Mouse (Mus musculus) megakaryocyte, embryonic 14.5 days (primary cell): ENCODE results near the gene Slc22a20. TPM values are rescaled to one million over a fixed set of nuclear protein-coding genes. Genes with fewer than 3 reads are reported as not detected.

Source experiments
- H3K27me3 ChIP-seq: replicated peaks from 2 replicates; pipeline ENCODE3; 2012; ENCODE audit warnings: inconsistent platforms
- H3K36me3 ChIP-seq: replicated peaks from 2 replicates; pipeline ENCODE3; 2012; ENCODE audit warnings: low read length, inconsistent platforms, mixed read lengths
- H3K4me1 ChIP-seq: 2 replicates; pipeline ENCODE4 v1.6.1; 2012; ENCODE audit warnings: inconsistent platforms
- H3K4me3 ChIP-seq: replicated peaks from 2 replicates; pipeline ENCODE3; 2012; ENCODE audit warnings: moderate library complexity, mild to moderate bottlenecking, inconsistent platforms
- H3K9me3 ChIP-seq: 2 replicates; pipeline ENCODE4 v1.6.1; 2012; ENCODE audit warnings: inconsistent platforms
- FLI1 ChIP-seq: IDR thresholded peaks from 2 replicates; pipeline ENCODE4 v1.6.1; 2012; ENCODE audit warnings: low read length, inconsistent platforms, mixed read lengths
- GATA1 ChIP-seq: IDR thresholded peaks from 3 replicates; pipeline ENCODE4 v1.6.1; 2012; ENCODE audit warnings: mixed read lengths, low read length, inconsistent platforms, borderline replicate concordance
- polyA plus RNA-seq: library from polyadenylated mRNA; stranded (reverse); fragments of >175 nt; gene quantifications from 2 replicates; pipeline ENCODE4 v1.2.3, GENCODE M21; 2012; ENCODE audit warnings: low replicate concordance; ENCODE audit not compliant: insufficient read depth

Gene Slc22a20
- polyA plus RNA-seq, 1 experiment = not detected

DNA sequence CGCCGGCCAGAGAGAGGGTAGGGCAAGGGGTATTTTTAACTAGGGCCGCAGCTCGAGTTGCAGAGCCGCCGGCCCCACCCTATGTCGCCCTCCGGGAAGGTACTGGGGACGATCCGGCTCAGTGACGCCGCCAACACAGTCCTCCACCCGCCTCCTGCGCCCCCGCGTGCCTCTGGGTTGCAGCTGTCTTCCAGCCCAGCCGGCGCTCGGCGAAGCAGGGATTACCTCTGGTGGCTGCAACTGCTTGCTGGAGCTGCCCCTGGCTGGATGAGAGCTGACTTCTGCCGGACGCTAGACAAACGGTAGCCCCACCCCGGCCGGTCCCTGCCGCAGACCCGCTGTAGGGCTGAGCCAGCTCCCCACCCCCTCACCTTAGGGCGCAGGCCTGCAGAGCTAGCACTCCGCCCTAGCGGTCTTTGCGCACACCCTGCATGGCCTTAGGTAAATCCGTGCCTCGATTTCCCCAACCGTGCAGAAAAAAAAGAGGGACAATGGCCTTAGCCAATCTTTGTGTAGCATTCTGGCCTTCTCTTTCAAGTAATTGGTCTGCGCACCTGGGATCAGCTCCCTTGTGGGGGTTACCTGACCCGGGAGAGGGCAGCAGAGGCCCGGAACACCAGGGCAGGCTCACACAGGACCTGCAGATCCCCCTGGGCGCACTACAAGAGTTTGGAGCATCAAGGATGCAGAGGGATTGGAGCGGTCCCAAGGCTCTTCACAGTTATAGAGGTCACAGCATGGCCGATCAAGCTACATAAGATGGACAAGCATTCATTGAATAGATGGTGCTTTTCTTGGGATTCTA, 29.8 kb upstream of the Slc22a20 start, which contains the start of gene Capn1:
Gene Capn1 (minus strand): TSS at position 387 of the 805 bp plus-strand sequence.
- peak within 1 kb of the TSS; percentile 94 for H3K4me3 ChIP-seq
- no peaks in the 10 kb centered on the region for H3K27me3 ChIP-seq
- peaks cover 74% of the 10 kb centered on the region for H3K4me1 ChIP-seq
- H3K9me3 ChIP-seq = no peaks in the 10 kb centered on the region
- H3K36me3 ChIP-seq = peaks cover 33% of the 10 kb centered on the region
- TF ChIP-seq FLI1 = no peak
- TF ChIP-seq GATA1 = no peak

DNA sequence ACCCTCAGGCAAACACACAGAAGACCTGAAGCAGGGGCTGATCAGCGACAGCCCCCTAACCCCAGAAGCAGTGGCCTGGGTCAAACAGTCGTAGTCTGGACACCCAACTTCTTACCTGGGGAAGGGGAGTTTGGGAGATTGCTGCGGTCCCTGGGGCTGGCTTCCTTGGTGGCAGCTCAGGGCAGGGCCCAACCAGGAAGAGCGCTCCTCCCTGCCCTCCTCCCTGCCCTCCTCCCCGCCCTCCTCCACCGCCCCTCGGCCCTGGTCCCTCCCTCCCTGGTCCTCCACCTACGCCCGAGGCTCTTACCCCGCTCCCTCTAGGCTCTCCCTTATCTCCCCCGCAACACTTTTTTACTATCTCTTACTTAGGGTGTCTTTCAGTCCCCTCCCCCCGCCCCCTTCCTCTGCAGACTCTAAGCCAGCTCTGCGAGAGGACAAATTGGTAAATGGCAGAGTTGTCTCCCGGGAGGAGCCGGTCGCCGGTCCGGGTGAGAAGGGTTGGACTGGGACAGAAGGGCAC, 29.1 kb upstream of the Slc22a20 start:
- no peaks in the 10 kb centered on the region for H3K27me3 ChIP-seq
- H3K4me3 ChIP-seq = peak overlapping the region; percentile 94
- no peaks in the 10 kb centered on the region for H3K9me3 ChIP-seq
- TF ChIP-seq GATA1 (no peak), FLI1 (no peak)
- peaks cover 70% of the 10 kb centered on the region for H3K4me1 ChIP-seq
- H3K36me3 ChIP-seq = peaks cover 40% of the 10 kb centered on the region

DNA sequence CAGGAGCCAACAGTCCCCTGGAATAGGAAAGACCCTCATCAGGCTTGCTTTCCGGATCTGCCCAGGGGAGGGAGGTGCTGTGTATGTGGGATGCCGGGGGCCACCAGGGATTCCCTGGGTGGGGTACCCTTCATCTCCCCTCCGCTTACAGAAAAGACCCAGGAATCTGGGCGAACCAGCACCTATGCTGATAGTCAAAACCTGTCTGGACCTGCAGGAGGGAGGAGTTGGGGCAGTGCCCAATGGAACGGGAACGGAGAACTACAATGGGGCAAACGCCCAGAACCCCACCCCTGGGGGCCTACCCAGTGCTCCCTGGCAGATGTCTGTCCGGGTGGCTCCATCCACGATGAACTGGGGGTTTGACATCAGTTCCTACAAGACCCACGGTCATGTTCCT, 27.7 kb upstream of the Slc22a20 start:
- no peak overlapping the region for H3K4me3 ChIP-seq
- peaks cover 62% of the 10 kb centered on the region for H3K4me1 ChIP-seq
- H3K27me3 ChIP-seq = no peaks in the 10 kb centered on the region
- TF ChIP-seq FLI1 = no peak
- no peak for TF ChIP-seq GATA1
- no peaks in the 10 kb centered on the region for H3K9me3 ChIP-seq
- peaks cover 51% of the 10 kb centered on the region for H3K36me3 ChIP-seq

DNA sequence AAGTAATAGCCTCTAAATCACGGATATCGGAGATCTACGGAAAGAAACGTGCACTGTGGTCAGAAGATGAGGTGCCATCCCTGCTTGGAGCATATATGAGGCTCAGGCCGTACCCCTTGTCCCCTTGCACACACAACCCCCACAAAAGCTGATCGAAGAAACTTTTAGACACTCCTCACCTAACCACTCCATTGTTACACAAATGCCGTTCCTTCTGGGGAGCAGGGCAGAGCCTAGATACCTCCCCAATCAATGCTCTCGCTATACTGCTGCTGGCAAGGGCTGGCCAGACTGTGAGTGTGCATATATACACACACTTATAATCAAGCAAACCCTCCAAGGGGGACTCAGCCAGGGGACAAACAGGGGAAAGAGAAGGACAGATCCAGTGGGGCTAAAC, 23.2 kb upstream of the Slc22a20 start:
- Histone ChIP-seq H3K27me3 (no peaks in the 10 kb centered on the region), H3K4me3 (no peak overlapping the region), H3K36me3 (peaks cover 79% of the 10 kb centered on the region), H3K9me3 (no peaks in the 10 kb centered on the region), H3K4me1 (peaks cover 26% of the 10 kb centered on the region)
- no peak for TF ChIP-seq FLI1
- no peak for TF ChIP-seq GATA1

DNA sequence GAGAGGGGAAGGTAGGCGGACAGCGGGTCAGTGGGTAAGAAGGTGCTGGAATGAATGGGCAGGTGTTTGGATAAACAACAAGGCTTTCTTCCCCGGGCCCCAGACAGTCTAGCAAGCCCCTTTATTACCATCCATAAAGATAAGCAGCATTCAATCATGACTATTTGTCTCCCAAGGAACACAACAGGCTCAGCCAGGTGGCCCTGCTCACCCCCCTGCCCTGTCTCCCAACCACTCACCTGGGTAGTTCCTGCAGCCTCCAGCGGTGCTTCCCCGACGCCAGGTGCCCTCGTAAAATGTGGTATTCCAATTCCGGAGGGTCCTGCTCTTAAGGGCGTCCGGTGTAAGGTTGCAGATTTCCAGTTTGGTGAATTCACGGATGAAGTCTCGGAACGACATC, 21.1 kb upstream of the Slc22a20 start:
- TF ChIP-seq GATA1 = no peak
- TF ChIP-seq FLI1 = no peak
- peaks cover 72% of the 10 kb centered on the region for H3K36me3 ChIP-seq

DNA sequence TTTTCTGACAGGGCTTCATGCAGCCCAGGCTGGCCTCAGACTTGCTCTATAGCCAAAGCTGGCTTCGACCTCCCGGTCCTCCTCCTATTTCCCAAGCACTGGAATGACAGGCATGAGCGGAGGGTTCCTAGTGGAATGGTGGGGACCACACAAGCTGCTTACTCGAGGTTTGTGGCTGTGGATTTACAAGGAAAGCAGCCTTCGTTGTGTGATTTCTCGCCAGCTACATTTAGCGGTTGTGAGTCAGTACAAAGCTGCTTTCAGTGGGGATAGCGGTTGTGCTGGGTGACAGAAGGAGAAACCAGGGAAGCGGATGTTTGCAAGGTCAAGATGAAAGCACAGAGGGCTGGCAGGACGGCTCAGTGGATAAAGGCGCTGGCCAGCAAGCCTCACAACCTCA, 19.6 kb upstream of the Slc22a20 start:
- TF ChIP-seq GATA1 = no peak
- TF ChIP-seq FLI1 = no peak

More for the DNA sequence above, 21.1 kb upstream of the Slc22a20 start:
- no peaks in the 10 kb centered on the region for H3K9me3 ChIP-seq
- H3K4me1 ChIP-seq = peaks cover 24% of the 10 kb centered on the region
- no peak overlapping the region for H3K4me3 ChIP-seq
- H3K27me3 ChIP-seq = no peaks in the 10 kb centered on the region

DNA sequence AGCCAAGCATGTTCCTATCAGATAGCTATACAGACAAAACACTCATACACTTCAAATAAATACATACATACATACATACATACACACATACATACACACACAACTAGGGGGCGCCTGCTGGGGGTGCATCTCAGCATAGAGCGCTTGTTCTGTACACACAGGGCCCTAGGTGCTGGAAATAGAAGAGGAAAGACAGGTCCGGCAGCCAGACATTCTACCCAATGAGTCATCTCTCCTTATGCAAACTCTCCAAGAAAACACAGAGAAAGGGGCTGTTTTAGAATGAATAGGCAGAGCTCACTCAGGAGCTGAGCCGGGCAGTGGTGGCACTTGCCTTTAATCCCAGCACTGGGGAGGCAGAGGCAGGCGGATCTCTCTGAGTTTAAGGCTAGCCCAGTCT, 14.0 kb upstream of the Slc22a20 start:
- TF ChIP-seq GATA1 = no peak
- no peak for TF ChIP-seq FLI1
- no peaks in the 10 kb centered on the region for H3K27me3 ChIP-seq
- H3K36me3 ChIP-seq = peaks cover 73% of the 10 kb centered on the region
- no peaks in the 10 kb centered on the region for H3K9me3 ChIP-seq
- H3K4me1 ChIP-seq = peaks cover 30% of the 10 kb centered on the region
- no peak overlapping the region for H3K4me3 ChIP-seq

More for the DNA sequence above, 19.6 kb upstream of the Slc22a20 start:
- H3K4me1 ChIP-seq = peaks cover 15% of the 10 kb centered on the region
- H3K36me3 ChIP-seq = peaks cover 69% of the 10 kb centered on the region
- no peaks in the 10 kb centered on the region for H3K9me3 ChIP-seq
- H3K27me3 ChIP-seq = no peaks in the 10 kb centered on the region
- no peak overlapping the region for H3K4me3 ChIP-seq

DNA sequence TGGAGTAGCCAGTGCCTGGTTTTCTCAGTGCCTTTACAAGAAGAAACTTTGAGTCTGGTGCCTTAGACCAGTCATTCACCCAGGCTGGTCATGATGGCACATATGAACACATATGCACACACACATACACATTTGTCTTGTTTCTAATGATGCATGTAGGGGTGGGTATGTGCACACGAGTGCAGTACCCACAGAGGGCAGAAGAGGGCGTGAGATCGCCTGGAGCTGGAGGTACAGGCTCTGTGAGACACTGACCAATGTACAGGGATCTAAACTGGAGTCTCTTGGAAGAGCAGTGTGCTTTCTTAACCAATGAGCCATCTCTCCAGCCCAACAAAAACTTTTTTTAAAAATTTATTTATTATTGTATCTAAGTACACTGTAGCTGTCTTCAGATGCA, 12.2 kb upstream of the Slc22a20 start:
- H3K9me3 ChIP-seq = no peaks in the 10 kb centered on the region
- H3K36me3 ChIP-seq = peaks cover 82% of the 10 kb centered on the region
- no peaks in the 10 kb centered on the region for H3K27me3 ChIP-seq
- peaks cover 26% of the 10 kb centered on the region for H3K4me1 ChIP-seq
- H3K4me3 ChIP-seq = no peak overlapping the region
- TF ChIP-seq FLI1 = no peak
- no peak for TF ChIP-seq GATA1

DNA sequence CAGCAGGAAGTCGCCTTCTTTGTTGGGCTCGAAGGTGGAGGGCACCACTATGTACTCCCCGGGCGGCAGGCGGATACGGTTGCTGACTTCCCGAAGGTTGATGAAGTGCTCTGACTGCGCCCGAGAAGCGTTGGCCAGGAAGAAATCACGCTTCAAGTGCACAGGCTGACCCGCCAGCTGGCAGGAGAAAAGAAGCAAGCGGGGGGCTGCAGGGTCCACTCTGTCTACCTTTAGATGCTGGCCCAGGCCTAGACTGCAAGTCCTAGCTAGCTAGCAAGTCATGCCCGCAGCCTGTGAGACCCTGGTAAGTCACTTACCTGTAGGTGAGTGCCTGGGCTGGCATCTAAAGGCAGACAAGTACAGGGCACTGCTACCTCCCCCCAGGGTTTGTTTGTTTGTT, 8.8 kb upstream of the Slc22a20 start:
- peaks cover 88% of the 10 kb centered on the region for H3K36me3 ChIP-seq

DNA sequence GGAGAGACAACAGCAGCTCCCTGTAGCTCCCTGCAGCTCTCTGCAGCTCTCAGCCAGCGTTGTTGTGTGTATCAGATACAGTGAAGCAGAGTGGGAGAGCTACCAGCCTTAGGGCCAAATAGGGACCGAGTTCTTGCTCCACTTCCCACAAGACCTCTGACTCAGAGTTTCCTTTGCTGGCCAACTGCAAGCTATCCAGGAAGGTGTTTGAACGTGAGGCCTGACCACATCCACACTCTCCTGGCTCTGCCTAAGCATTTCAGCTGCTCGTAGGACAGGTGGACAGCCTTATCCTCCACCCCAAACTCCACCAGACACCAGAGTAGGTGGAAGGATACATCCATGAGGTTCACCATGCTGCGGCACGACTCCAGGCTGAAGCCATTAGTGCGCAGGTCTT, 6.1 kb upstream of the Slc22a20 start:
- H3K27me3 ChIP-seq = no peaks in the 10 kb centered on the region
- H3K4me1 ChIP-seq = peaks cover 71% of the 10 kb centered on the region
- no peaks in the 10 kb centered on the region for H3K9me3 ChIP-seq
- H3K36me3 ChIP-seq = peaks cover 71% of the 10 kb centered on the region
- TF ChIP-seq GATA1 = no peak
- no peak for TF ChIP-seq FLI1
- peak overlapping the region; percentile 64 for H3K4me3 ChIP-seq

More for the DNA sequence above, 8.8 kb upstream of the Slc22a20 start:
- Histone ChIP-seq H3K4me1 (peaks cover 59% of the 10 kb centered on the region), H3K4me3 (no peak overlapping the region), H3K9me3 (no peaks in the 10 kb centered on the region), H3K27me3 (no peaks in the 10 kb centered on the region)
- TF ChIP-seq FLI1 = no peak
- TF ChIP-seq GATA1 = no peak
